34 mouse cellular contexts compared by ENCODE assay signal in genomic region chr11:68498999-68499699, GRCm38 (mm10). TPM values are rescaled to one million over a fixed set of nuclear protein-coding genes. Genes with fewer than 3 reads are reported as not detected.
DNase-seq lines count a peak whose midpoint lies in the region; ATAC-seq and TF ChIP-seq lines count a peak whose summit lies in the region.
"Had no signal": no experiment of that assay in that cellular context is flagged by ENCODE, and none has a peak within 500 bp of the region (broad histone marks: within the 10 kb centered on the region; RNA-seq: fewer than 3 reads in every experiment).

No protein-coding gene starts in this region.

- no peaks in the 10 kb centered on the region for H3K9me3 ChIP-seq in liver, postnatal 0 days (ENCODE audit: low read length)
- H3K9me3 ChIP-seq in liver, embryonic 12.5 days (replicated peaks) = no peaks in the 10 kb centered on the region
- H3K9me3 ChIP-seq: embryonic facial prominence, embryonic 13.5 days; forebrain, embryonic 13.5 days; heart, embryonic 13.5 days; hindbrain, embryonic 13.5 days; intestine, embryonic 15.5 days; limb, embryonic 13.5 days; liver, embryonic 13.5 days; megakaryocyte, embryonic 14.5 days; midbrain, embryonic 13.5 days; neural tube, embryonic 13.5 days had no signal

- no peak overlapping the region for H3K4me3 ChIP-seq in liver, postnatal 0 days (ENCODE audit: low read depth, low read length)
- no peak overlapping the region for H3K4me3 ChIP-seq in liver, embryonic 12.5 days
- H3K4me3 ChIP-seq: embryonic facial prominence, embryonic 13.5 days; erythroblast, embryonic 14.5 days; forebrain, embryonic 13.5 days; heart, adult 2 months; heart, embryonic 13.5 days; hindbrain, embryonic 13.5 days; intestine, embryonic 15.5 days; layer of hippocampus, adult 2 months; limb, embryonic 13.5 days; liver, embryonic 13.5 days; megakaryocyte, embryonic 14.5 days; midbrain, embryonic 13.5 days; neural tube, embryonic 13.5 days had no signal

- WGBS in liver, postnatal 0 days (ENCODE audit: insufficient replicate concordance) = 40% methylated on average over 7 of the region's 8 CpGs
- 44% methylated on average over 8 of the region's 8 CpGs for WGBS in liver, embryonic 12.5 days (ENCODE audit: insufficient replicate concordance)

- TF ChIP-seq EP300 in liver, postnatal 0 days (IDR thresholded peaks at IDR 0.05; ENCODE audit: low read depth) = no peak

- H3K27me3 ChIP-seq in liver, postnatal 0 days (ENCODE audit: insufficient read depth, low read length) = 0 out of 2 replicates have a peak, but pooled peaks cover 4% of the 10 kb centered on the region
- H3K27me3 ChIP-seq in liver, embryonic 12.5 days (replicated peaks) = peaks cover 39% of the 10 kb centered on the region
- H3K27me3 ChIP-seq: embryonic facial prominence, embryonic 13.5 days; forebrain, embryonic 13.5 days; hindbrain, embryonic 13.5 days; intestine, embryonic 15.5 days; limb, embryonic 13.5 days; midbrain, embryonic 13.5 days; neural tube, embryonic 13.5 days; Patski had no signal

- no peak overlapping the region for H3K27ac ChIP-seq in liver, postnatal 0 days (ENCODE audit: low read depth)
- H3K27ac ChIP-seq in liver, embryonic 12.5 days = no peak overlapping the region
- H3K27ac ChIP-seq: embryonic facial prominence, embryonic 13.5 days; forebrain, embryonic 13.5 days; heart, adult 2 months; heart, embryonic 13.5 days; hindbrain, embryonic 13.5 days; intestine, embryonic 15.5 days; layer of hippocampus, adult 2 months; limb, embryonic 13.5 days; liver, embryonic 13.5 days; midbrain, embryonic 13.5 days; neural tube, embryonic 13.5 days had no signal

- no peak overlapping the region for H3K9ac ChIP-seq in liver, postnatal 0 days (replicated peaks)
- no peak overlapping the region for H3K9ac ChIP-seq in liver, embryonic 12.5 days
- H3K9ac ChIP-seq: embryonic facial prominence, embryonic 13.5 days; forebrain, embryonic 13.5 days; heart, embryonic 13.5 days; hindbrain, embryonic 13.5 days; intestine, embryonic 15.5 days; limb, embryonic 13.5 days; liver, embryonic 13.5 days; lung, embryonic 14.5 days; midbrain, embryonic 13.5 days; neural tube, embryonic 13.5 days had no signal

- intact Hi-C loops in gastrocnemius, postnatal 14 days (cut with DNase I; ENCODE audit: low total_unique reads) = no loop called here

- TF ChIP-seq CTCF in liver, postnatal 0 days (IDR thresholded peaks at IDR 0.05; ENCODE audit: low read depth) = no peak

- no peak overlapping the region for H3K4me2 ChIP-seq in liver, postnatal 0 days (ENCODE audit: low read depth, low read length)
- no peak overlapping the region for H3K4me2 ChIP-seq in liver, embryonic 12.5 days
- H3K4me2 ChIP-seq: embryonic facial prominence, embryonic 13.5 days; forebrain, embryonic 13.5 days; heart, embryonic 13.5 days; hindbrain, embryonic 13.5 days; intestine, embryonic 15.5 days; limb, embryonic 13.5 days; liver, embryonic 13.5 days; lung, embryonic 14.5 days; midbrain, embryonic 13.5 days; neural tube, embryonic 13.5 days had no signal

- DNase-seq in liver, postnatal 0 days = peak; percentile 13
- DNase-seq in T-cell, adult 2 months (ENCODE audit: low spot score) = peak; percentile 50
- no peak for DNase-seq in kidney, adult 18-20 months
- DNase-seq in gastrocnemius, postnatal 14 days = no peak
- no peak for DNase-seq in spleen, adult 12 weeks (ENCODE audit: low spot score)
- DNase-seq: adrenal gland, adult 8-10 months; cerebellum, adult 11-12 months; cerebellum, postnatal 14 days; embryo, embryonic 11 days; kidney, adult 9 months; kidney, postnatal 14 days; layer of hippocampus, postnatal 36 days; liver, embryonic 13.5 days; lung, embryonic 14.5 days; retina, postnatal 1 day; right cerebral cortex, postnatal 25 days; thymus, postnatal 36 days had no signal

- no peak for ATAC-seq in liver, postnatal 0 days
- no peak for ATAC-seq in liver, embryonic 12.5 days
- 0 out of 2 replicates have a peak, but pooled peaks have one; percentile 6 for ATAC-seq in megakaryocyte progenitor cell, adult 5-6 weeks (replicated peaks; ENCODE audit: poor library complexity)
- ATAC-seq: forebrain, embryonic 13.5 days; intestine, embryonic 15.5 days; midbrain, embryonic 13.5 days; Patski had no signal

- no peaks in the 10 kb centered on the region for H3K36me3 ChIP-seq in liver, postnatal 0 days (replicated peaks; ENCODE audit: insufficient read depth, low read length)
- H3K36me3 ChIP-seq in liver, embryonic 12.5 days = no peaks in the 10 kb centered on the region
- H3K36me3 ChIP-seq: embryonic facial prominence, embryonic 13.5 days; heart, embryonic 13.5 days; hindbrain, embryonic 13.5 days; intestine, embryonic 15.5 days; limb, embryonic 13.5 days; liver, embryonic 13.5 days; midbrain, embryonic 13.5 days; neural tube, embryonic 13.5 days had no signal

- H3K4me1 ChIP-seq in liver, postnatal 0 days (ENCODE audit: insufficient read depth) = peaks cover 16% of the 10 kb centered on the region
- H3K4me1 ChIP-seq in liver, embryonic 12.5 days = peaks cover 12% of the 10 kb centered on the region
- H3K4me1 ChIP-seq: forebrain, embryonic 13.5 days; limb, embryonic 13.5 days; midbrain, embryonic 13.5 days; neural tube, embryonic 13.5 days had no signal

RNA-seq across cellular contexts. Expression of gene Pik3r6, which starts 3.7 kb away (rescaled TPM):
- 2.4 and 2.5 TPM in 2 replicates for polyA plus RNA-seq in liver, postnatal 0 days (2015; fragmentation: Nextera tagmentation; extraction: Ambion mirVana)
- 1.4 and 1.8 TPM in 2 replicates for polyA plus RNA-seq in liver, embryonic 12.5 days (2016; fragmentation: Nextera tagmentation; extraction: Ambion mirVana)
- 5.5 and 6.4 TPM in 2 replicates for total RNA-seq in megakaryocyte progenitor cell, adult 5-6 weeks (2015)
- 6.8 and 9.8 TPM in 2 replicates for total RNA-seq in megakaryocyte progenitor cell, adult 5-6 weeks (2017)
- total RNA-seq in gastrocnemius, postnatal 14 days (2021) = 1 to 10 TPM; 2.7 to 2.9 TPM

RNA-seq across cellular contexts. Expression of gene Mfsd6l, which starts 56.8 kb away (rescaled TPM):
- polyA plus RNA-seq in liver, postnatal 0 days (2015; fragmentation: Nextera tagmentation; extraction: Ambion mirVana) = 0.12 TPM in 1 of 2 replicates, not detected in the other
- polyA plus RNA-seq in liver, embryonic 12.5 days (2016; fragmentation: Nextera tagmentation; extraction: Ambion mirVana) = not detected in 2 replicates
- 0.17 and 0.34 TPM in 2 replicates for total RNA-seq in megakaryocyte progenitor cell, adult 5-6 weeks (2015)
- total RNA-seq in megakaryocyte progenitor cell, adult 5-6 weeks (2017) = not detected in 2 replicates
- total RNA-seq in gastrocnemius, postnatal 14 days (2021) = not detected
- total RNA-seq: gastrocnemius, adult 8-10 months; heart, adult 2 months; layer of hippocampus, postnatal 36 days; left cerebral cortex, postnatal 25 days had no signal
- polyA plus RNA-seq: erythroblast, embryonic 14.5 days; forebrain, embryonic 13.5 days; heart, embryonic 13.5 days; hindbrain, embryonic 13.5 days; liver, embryonic 13.5 days; midbrain, embryonic 13.5 days; neural tube, embryonic 13.5 days had no signal

Comparison
In these comparisons a context has a peak if more than half of its experiments do, and no peak if none do; other contexts are left out.
1. DNase-seq: peak in liver, postnatal 0 days (single experiment) and T-cell, adult 2 months (single experiment); none in kidney, adult 18-20 months (single experiment), gastrocnemius, postnatal 14 days (single experiment) and spleen, adult 12 weeks (single experiment).